Mouse (Mus musculus): ENCODE results near the gene Lyz1. TPM values are rescaled to one million over a fixed set of nuclear protein-coding genes. Genes with fewer than 3 reads are reported as not detected.

The Lyz1 gene
- polyA plus RNA-seq, 1 experiment from 2014 or later = not detected

DNA sequence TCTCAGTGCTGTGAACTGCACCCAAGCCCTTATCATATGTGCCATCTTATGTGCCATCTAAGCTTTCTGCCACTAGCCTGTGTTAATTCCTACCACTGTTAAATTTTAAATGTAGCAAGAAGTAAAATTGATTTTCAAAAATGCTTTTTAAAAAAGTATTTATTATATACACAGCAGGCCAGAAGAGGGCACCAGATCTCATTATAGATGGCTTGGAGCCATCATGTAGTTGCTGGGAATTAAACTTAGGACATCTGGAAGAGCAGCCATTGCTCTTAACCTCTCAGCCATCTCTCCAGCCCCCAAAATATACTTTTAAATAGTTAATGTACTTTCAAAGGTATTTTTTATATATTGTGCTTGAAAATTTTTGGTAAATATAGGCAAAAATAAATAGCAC is 20.6 kb downstream of the Lyz1 start:
- no peaks in the 10 kb centered on the region for H3K36me3 ChIP-seq
- H3K9me3 ChIP-seq (replicated peaks) = no peaks in the 10 kb centered on the region
- H3K27me3 ChIP-seq = no peaks in the 10 kb centered on the region
- H3K4me3 ChIP-seq (replicated peaks) = no peak overlapping the region
- ATAC-seq (replicated peaks; ENCODE audit: low FRiP score) = no peak
- H3K27ac ChIP-seq = no peak overlapping the region
- H3K4me2 ChIP-seq = no peak overlapping the region
- H3K9ac ChIP-seq = no peak overlapping the region
- H3K4me1 ChIP-seq = no peaks in the 10 kb centered on the region

DNA sequence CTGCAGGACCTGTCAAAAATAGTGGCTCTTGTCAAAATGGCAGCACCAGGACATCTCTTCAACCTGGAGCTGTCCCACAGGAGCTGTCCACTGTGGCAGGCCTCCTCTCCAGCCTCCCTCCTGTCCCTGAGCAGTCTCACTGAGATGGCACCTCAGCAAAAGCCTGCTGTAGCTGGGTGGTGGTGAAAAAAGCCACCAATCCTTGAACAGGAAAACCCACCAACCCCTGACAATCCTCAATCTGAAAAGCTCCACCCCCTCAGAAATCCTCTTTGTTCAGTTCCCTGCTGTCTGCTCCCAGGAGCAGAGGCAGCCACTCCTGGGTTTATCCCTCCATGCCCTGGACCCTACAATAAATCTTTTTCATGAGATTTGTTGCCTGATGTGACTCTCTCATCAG is 32.8 kb downstream of the Lyz1 start:
- ATAC-seq (replicated peaks; ENCODE audit: low FRiP score) = no peak
- Histone ChIP-seq H3K9ac (no peak overlapping the region), H3K27me3 (no peaks in the 10 kb centered on the region), H3K27ac (no peak overlapping the region), H3K4me3 (replicated peaks) (no peak overlapping the region), H3K4me2 (no peak overlapping the region), H3K36me3 (no peaks in the 10 kb centered on the region), H3K9me3 (replicated peaks) (peaks cover 5% of the 10 kb centered on the region; the same call in 1 of the 2 replicates), H3K4me1 (no peaks in the 10 kb centered on the region)

DNA sequence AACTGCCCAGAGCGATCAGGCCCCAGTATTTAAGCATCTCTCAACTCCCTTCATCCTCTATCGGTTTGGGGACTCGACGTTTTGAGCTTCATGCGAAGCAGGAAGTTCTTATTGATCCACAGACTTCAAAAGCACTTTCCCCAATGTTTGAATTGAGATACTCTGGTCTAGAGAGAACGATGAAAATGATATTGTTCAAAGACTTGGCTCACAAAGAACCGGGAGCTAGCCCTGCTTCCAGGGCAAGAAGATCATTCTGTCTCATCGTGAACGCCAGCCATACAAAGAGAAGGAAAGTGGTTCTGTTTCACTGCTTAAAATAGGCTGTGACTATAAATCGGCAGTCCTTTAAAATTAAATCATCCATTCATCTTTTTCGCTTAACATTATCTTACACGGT is 54.1 kb downstream of the Lyz1 start, which contains the start of gene 9530003J23Rik:
Gene 9530003J23Rik, minus strand, starts transcription at position 101 of the 400 bp plus-strand sequence.
- H3K4me1 ChIP-seq = peaks cover 9% of the 10 kb centered on the region
- ATAC-seq (replicated peaks; ENCODE audit: low FRiP score) = no peak
- H3K27me3 ChIP-seq = no peaks in the 10 kb centered on the region
- no peak within 1 kb of the TSS for H3K4me2 ChIP-seq
- no peaks in the 10 kb centered on the region for H3K9me3 ChIP-seq (replicated peaks)
- H3K4me3 ChIP-seq (replicated peaks) = no peak within 1 kb of the TSS
- no peak within 1 kb of the TSS for H3K27ac ChIP-seq
- no peaks in the 10 kb centered on the region for H3K36me3 ChIP-seq
- 89% methylated on average over 12 of the region's 12 CpGs for WGBS
- H3K9ac ChIP-seq = no peak within 1 kb of the TSS

Other genes with a start within 250 kb of the Lyz1 start
- gene Lrrc10, start 247.5 kb downstream of the Lyz1 start, polyA plus RNA-seq (2015; fragmentation: Nextera tagmentation; extraction: Ambion mirVana) = not detected in 2 replicates
- gene Cct2, start 229.1 kb downstream of the Lyz1 start, polyA plus RNA-seq (2015; fragmentation: Nextera tagmentation; extraction: Ambion mirVana) = 258 and 266 TPM in 2 replicates
- 17.0 and 17.8 TPM in 2 replicates for gene Frs2, start 144.3 kb downstream of the Lyz1 start, polyA plus RNA-seq (2015; fragmentation: Nextera tagmentation; extraction: Ambion mirVana)
- gene Yeats4, start 68.4 kb downstream of the Lyz1 start, polyA plus RNA-seq (2015; fragmentation: Nextera tagmentation; extraction: Ambion mirVana) = 68.6 and 71.1 TPM in 2 replicates
- not detected in 2 replicates for gene 9530003J23Rik, start 54.2 kb downstream of the Lyz1 start, polyA plus RNA-seq (2015; fragmentation: Nextera tagmentation; extraction: Ambion mirVana)
- 70.6 and 78.0 TPM in 2 replicates for gene Lyz2, start 10.5 kb downstream of the Lyz1 start, polyA plus RNA-seq (2015; fragmentation: Nextera tagmentation; extraction: Ambion mirVana)
- gene Cpsf6, start 87.1 kb upstream of the Lyz1 start, polyA plus RNA-seq (2015; fragmentation: Nextera tagmentation; extraction: Ambion mirVana) = 164 and 169 TPM in 2 replicates

All from kidney, embryonic 15.5 days (tissue).